8 mouse cellular contexts compared by ENCODE assay signal in genomic region chr15:3979061-3979848, GRCm38 (mm10). TPM values are rescaled to one million over a fixed set of nuclear protein-coding genes. Genes with fewer than 3 reads are reported as not detected.
DNase-seq lines count a peak whose midpoint lies in the region; ATAC-seq and TF ChIP-seq lines count a peak whose summit lies in the region.

TSS of gene Fbxo4 (minus strand) at chr15:3979573.

- no peaks in the 10 kb centered on the region for H3K27me3 ChIP-seq in forebrain, embryonic 10.5 days (ENCODE audit: poor library complexity, severe bottlenecking)
- H3K27me3 ChIP-seq in heart, embryonic 14.5 days (ENCODE audit: control insufficient read depth, insufficient read depth, low read length): no peaks in the 10 kb centered on the region
- H3K27me3 ChIP-seq in liver, embryonic 11.5 days (replicated peaks; ENCODE audit: control insufficient read depth, insufficient read depth, low read length): no peaks in the 10 kb centered on the region
- H3K27me3 ChIP-seq in myocyte (ENCODE audit: control insufficient read depth, insufficient read depth, insufficient read length): no peaks in the 10 kb centered on the region
- no peaks in the 10 kb centered on the region for H3K27me3 ChIP-seq in splenic B cell, adult 2 months (ENCODE audit: control insufficient read depth, insufficient read depth, low read length, poor library complexity, severe bottlenecking)

- WGBS in forebrain, embryonic 10.5 days: 2% methylated on average over 61 of the region's 61 CpGs
- under 1% methylated on average over 61 of the region's 61 CpGs for WGBS in heart, embryonic 14.5 days
- 1% methylated on average over 61 of the region's 61 CpGs for WGBS in liver, embryonic 11.5 days

- TF ChIP-seq POLR2A in myocyte (IDR thresholded peaks at IDR 0.05; ENCODE audit: insufficient read length, low read depth): peak; percentile 86

- H3K4me1 ChIP-seq in forebrain, embryonic 10.5 days: peaks cover 9% of the 10 kb centered on the region
- peaks cover 0 to 7% of the 10 kb centered on the region in 2 experiments; a peak in 1 of 4 replicates for H3K4me1 ChIP-seq in heart, embryonic 14.5 days (ENCODE audit: control insufficient read depth in 2 of 2, insufficient read depth in 2 of 2, low read length in 2 of 2)
- H3K4me1 ChIP-seq in liver, embryonic 11.5 days (replicated peaks; ENCODE audit: control insufficient read depth, insufficient read depth, low read length): peaks cover 7% of the 10 kb centered on the region

- peak within 1 kb of the TSS; percentile 24 for H3ac ChIP-seq in myocyte (ENCODE audit: control insufficient read depth, insufficient read length)

- DNase-seq in CD8-positive naive resting alpha-beta T cell, adult 2 months (ENCODE audit: low read depth in 2 of 2, low spot score in 2 of 2): peak; percentile 63 to 66
- peak; percentile 70 for DNase-seq in c-Kit-positive CD71-negative TER-119-negative erythroid progenitor cells, embryonic 14.5 days (ENCODE audit: low read depth)
- peak; percentile 61 for DNase-seq in forebrain, embryonic 10.5 days (ENCODE audit: extremely low spot score, low spot score)
- peak; percentile 88 for DNase-seq in kidney, postnatal 10 days
- peak; percentile 75 for DNase-seq in liver, embryonic 11.5 days (ENCODE audit: low spot score)
- DNase-seq in splenic B cell, adult 2 months (ENCODE audit: low read depth, low spot score): peak; percentile 85

- H3K27ac ChIP-seq in forebrain, embryonic 10.5 days: peak within 1 kb of the TSS; percentile 96
- H3K27ac ChIP-seq in heart, embryonic 14.5 days (replicated peaks in 1 of 2; ENCODE audit: control insufficient read depth in 1 of 2, insufficient read depth in 1 of 2, low read depth in 2 of 2, low read length in 2 of 2): peak within 1 kb of the TSS; percentile 95 to 98
- peak within 1 kb of the TSS; percentile 88 for H3K27ac ChIP-seq in liver, embryonic 11.5 days (ENCODE audit: low read depth, low read length)

- no peaks in the 10 kb centered on the region for H3K79me2 ChIP-seq in myocyte (ENCODE audit: control insufficient read depth, insufficient read depth)

- H3K9me3 ChIP-seq in forebrain, embryonic 10.5 days: no peaks in the 10 kb centered on the region
- no peaks in the 10 kb centered on the region for H3K9me3 ChIP-seq in heart, embryonic 14.5 days (ENCODE audit: control insufficient read depth, low read length)
- H3K9me3 ChIP-seq in liver, embryonic 11.5 days (ENCODE audit: control insufficient read depth, low read length): no peaks in the 10 kb centered on the region

- H3K9ac ChIP-seq in heart, embryonic 14.5 days (ENCODE audit: low read length): peak within 1 kb of the TSS; percentile 89
- H3K9ac ChIP-seq in liver, embryonic 11.5 days (ENCODE audit: low read depth, low read length): peak within 1 kb of the TSS; percentile 91

- peaks cover 24% of the 10 kb centered on the region for H3K36me3 ChIP-seq in forebrain, embryonic 10.5 days (replicated peaks)
- peaks cover 37% of the 10 kb centered on the region for H3K36me3 ChIP-seq in heart, embryonic 14.5 days (ENCODE audit: control insufficient read depth, insufficient read depth, low read length)
- peaks cover 3% of the 10 kb centered on the region; the same call in 1 of the 2 replicates for H3K36me3 ChIP-seq in liver, embryonic 11.5 days (ENCODE audit: control insufficient read depth, insufficient read depth, low read length)
- H3K36me3 ChIP-seq in myocyte (ENCODE audit: control insufficient read depth, insufficient read depth): peaks cover 27% of the 10 kb centered on the region
- no peaks in the 10 kb centered on the region; the same call in 1 of the 2 replicates for H3K36me3 ChIP-seq in splenic B cell, adult 2 months (ENCODE audit: control insufficient read depth, insufficient read depth, low read length, poor library complexity, severe bottlenecking)

- peak within 1 kb of the TSS; percentile 68 for H3K4me2 ChIP-seq in heart, embryonic 14.5 days (ENCODE audit: low read length)
- H3K4me2 ChIP-seq in liver, embryonic 11.5 days: peak within 1 kb of the TSS; percentile 78
- peak within 1 kb of the TSS; percentile 68 for H3K4me2 ChIP-seq in myocyte (ENCODE audit: low read depth)

- ATAC-seq in heart, embryonic 14.5 days (ENCODE audit: insufficient number of reproducible peaks, insufficient read depth, low FRiP score, low read depth): peak; percentile 94
- ATAC-seq in liver, embryonic 11.5 days (replicated peaks; ENCODE audit: low FRiP score): peak; percentile 94

- peak within 1 kb of the TSS; percentile 71 for H3K4me3 ChIP-seq in forebrain, embryonic 10.5 days
- H3K4me3 ChIP-seq in heart, embryonic 14.5 days (ENCODE audit: control insufficient read depth in 1 of 2, insufficient read depth in 1 of 2, low read depth in 1 of 2, low read length in 2 of 2): peak within 1 kb of the TSS; percentile 63 to 68
- H3K4me3 ChIP-seq in liver, embryonic 11.5 days (ENCODE audit: low read depth, low read length): peak within 1 kb of the TSS; percentile 72
- peak within 1 kb of the TSS; percentile 27 for H3K4me3 ChIP-seq in myocyte

TF ChIP-seq in myocyte, 11 proteins besides CTCF, POLR2A, EP300 and RAD21:
- TF ChIP-seq E2F4 (IDR thresholded peaks at IDR 0.05; ENCODE audit: insufficient read depth) (no peak), MAX (IDR thresholded peaks at IDR 0.05; ENCODE audit: low read depth) (no peak), MYOD1 (IDR thresholded peaks at IDR 0.05; ENCODE audit: control insufficient read depth in 1 of 3, insufficient read length in 2 of 3, low read depth in 2 of 3) (peak in 1 of 3 experiments; percentile 67), REST (IDR thresholded peaks at IDR 0.05; ENCODE audit: insufficient read depth, insufficient read length) (no peak), TCF3 (IDR thresholded peaks at IDR 0.05; ENCODE audit: insufficient read length, low read depth) (no peak), TCF12 (IDR thresholded peaks at IDR 0.05; ENCODE audit: insufficient read depth, poor library complexity, severe bottlenecking) (no peak), POLR2AphosphoS2 (IDR thresholded peaks at IDR 0.05; ENCODE audit: insufficient read length, low read depth) (peak; percentile 94), CEBPB (IDR thresholded peaks at IDR 0.05; ENCODE audit: insufficient read depth, poor library complexity, severe bottlenecking) (no peak), MYOG (IDR thresholded peaks at IDR 0.05; ENCODE audit: control insufficient read depth in 1 of 3, insufficient read depth in 1 of 3, insufficient read length in 2 of 3, low read depth in 2 of 3) (peak in 1 of 3 experiments; percentile 11), USF1 (IDR thresholded peaks at IDR 0.05; ENCODE audit: low read depth) (no peak), SRF (IDR thresholded peaks at IDR 0.05; ENCODE audit: control insufficient read depth, insufficient read length, low read depth) (peak; percentile 28)

RNA-seq across cellular contexts. Expression of gene Fbxo4, which starts in this region (rescaled TPM):
- polyA plus RNA-seq in forebrain, embryonic 10.5 days (2016; fragmentation: Nextera tagmentation; extraction: Ambion mirVana): 3.3 and 4.0 TPM in 2 replicates
- polyA plus RNA-seq in heart, embryonic 14.5 days (2014; fragmentation: Nextera tagmentation; extraction: Ambion mirVana): 13.8 and 15.2 TPM in 2 replicates
- 3.9 and 5.1 TPM in 2 replicates for polyA plus RNA-seq in liver, embryonic 11.5 days (2014; fragmentation: Nextera tagmentation; extraction: Ambion mirVana)
- polyA plus RNA-seq in myocyte (2012; fragmentation: generic; extraction: Trizol): 14.4 TPM

Comparison
In these comparisons a context has a peak if more than half of its experiments do, and no peak if none do; other contexts are left out.
1. Peak in every context shown above with its lines: DNase-seq, ATAC-seq, H3K4me3 ChIP-seq and H3K27ac ChIP-seq.